Mouse (Mus musculus) spleen, adult 2 months (tissue): ENCODE measurements around the gene Pgam1. TPM values are rescaled to one million over a fixed set of nuclear protein-coding genes. Genes with fewer than 3 reads are reported as not detected.

ENCODE experiments used
- DNase-seq, 2 experiments: peaks; one replicate each; pipeline versions ENCODE4 v3.0.0 to v3.0.0-alpha.2; 2012 to 2021; ENCODE audit warnings: low spot score in 2 of 2, low read depth in 1 of 2
- H3K27ac ChIP-seq: fragments of 200-500 bp; 2 replicates; pipeline ENCODE4 v1.5.1; 2012; ENCODE audit warnings: low read length, inconsistent platforms; ENCODE audit not compliant: insufficient read depth
- H3K27me3 ChIP-seq: fragments of 200-500 bp; 2 replicates; pipeline ENCODE4 v1.6.1; 2012; ENCODE audit warnings: mild to moderate bottlenecking, moderate library complexity, low read length, inconsistent platforms; ENCODE audit not compliant: control insufficient read depth, insufficient read depth
- H3K36me3 ChIP-seq: fragments of 200-500 bp; 2 replicates; pipeline ENCODE4 v1.6.1; 2012; ENCODE audit warnings: mild to moderate bottlenecking, low read length, inconsistent platforms; ENCODE audit not compliant: control insufficient read depth, insufficient read depth
- H3K4me1 ChIP-seq: fragments of 200-500 bp; 2 replicates; pipeline ENCODE4 v1.6.1; 2011; ENCODE audit warnings: inconsistent platforms; ENCODE audit not compliant: control insufficient read depth, insufficient read depth, insufficient read length
- H3K4me3 ChIP-seq: fragments of 200-500 bp; 2 replicates; pipeline ENCODE4 v1.5.1; 2011; ENCODE audit warnings: mild to moderate bottlenecking, inconsistent platforms; ENCODE audit not compliant: insufficient read depth, insufficient read length; ENCODE audit errors: extremely low read depth
- CTCF ChIP-seq: fragments of 200-500 bp; IDR thresholded peaks from 2 replicates; pipeline ENCODE4 v1.5.1; 2011; ENCODE audit warnings: mild to moderate bottlenecking, inconsistent platforms; ENCODE audit not compliant: insufficient read depth, insufficient read length, insufficient replicate concordance; ENCODE audit errors: extremely low read depth
- POLR2A ChIP-seq: fragments of 200-500 bp; IDR thresholded peaks from 2 replicates; pipeline ENCODE4 v1.6.1; 2011; ENCODE audit warnings: low read depth, low read length, inconsistent platforms
- WGBS: fragments of 180-500 bp; shearing (Covaris S2); methylation state at CpG from one replicate; pipeline ENCODE4 v1.1.7; 2018; 5-methylcytosine and 5-hydroxymethylcytosine counted together
- polyA plus RNA-seq: library from polyadenylated mRNA; depleted of rRNA; stranded (reverse); fragments of >200 nt; gene quantifications from 2 replicates; pipeline ENCODE4 v1.2.3, GENCODE M21; 2012

Gene Pgam1
- polyA plus RNA-seq, 1 experiment, result 62.8 TPM

- no peak for DNase-seq
Observed at GRCm38 (mm10) chr19:41901696-41902095, 10.0 kb upstream of the Pgam1 start.

GRCm38 (mm10) chr19:41902848-41903593 lies 8.7 kb upstream of the Pgam1 start:
- Histone ChIP-seq H3K27me3 (no peaks in the 10 kb centered on the region), H3K36me3 (no peaks in the 10 kb centered on the region), H3K4me3 (no peak overlapping the region), H3K4me1 (peaks cover 6% of the 10 kb centered on the region; the same call in 1 of the 2 replicates), H3K27ac (no peak overlapping the region)
- no peak for DNase-seq
- TF ChIP-seq POLR2A, result no peak
- no peak for TF ChIP-seq CTCF
- 30% methylated on average over 10 of the region's 10 CpGs for WGBS

More at GRCm38 (mm10) chr19:41901696-41902095, 10.0 kb upstream of the Pgam1 start:
- Histone ChIP-seq H3K4me1 (peaks cover 6% of the 10 kb centered on the region; the same call in 1 of the 2 replicates), H3K4me3 (no peak overlapping the region), H3K27me3 (no peaks in the 10 kb centered on the region), H3K36me3 (no peaks in the 10 kb centered on the region), H3K27ac (no peak overlapping the region)
- WGBS, result 53% methylated on average over 2 of the region's 2 CpGs
- TF ChIP-seq CTCF (no peak), POLR2A (no peak)

GRCm38 (mm10) chr19:41905246-41905645 lies 6.5 kb upstream of the Pgam1 start:
- WGBS, result 88% methylated on average over 2 of the region's 2 CpGs
- Histone ChIP-seq H3K4me1 (peaks cover 4% of the 10 kb centered on the region; the same call in 1 of the 2 replicates), H3K27me3 (no peaks in the 10 kb centered on the region), H3K36me3 (no peaks in the 10 kb centered on the region), H3K4me3 (no peak overlapping the region), H3K27ac (no peak overlapping the region)
- no peak for TF ChIP-seq CTCF
- TF ChIP-seq POLR2A, result no peak
- no peak for DNase-seq

- no peaks in the 10 kb centered on the region for H3K36me3 ChIP-seq
- H3K27me3 ChIP-seq, result no peaks in the 10 kb centered on the region
- TF ChIP-seq CTCF (no peak), POLR2A (no peak)
- H3K4me1 ChIP-seq, result no peaks in the 10 kb centered on the region
- WGBS, result 64% methylated on average over 6 of the region's 6 CpGs
- no peak overlapping the region for H3K27ac ChIP-seq
- H3K4me3 ChIP-seq, result no peak overlapping the region
- no peak for DNase-seq
Observed at GRCm38 (mm10) chr19:41906311-41907078, 5.2 kb upstream of the Pgam1 start.

GRCm38 (mm10) chr19:41907079-41907760 lies 4.5 kb upstream of the Pgam1 start:
- Histone ChIP-seq H3K36me3 (no peaks in the 10 kb centered on the region), H3K27ac (no peak overlapping the region), H3K4me3 (no peak overlapping the region), H3K4me1 (no peaks in the 10 kb centered on the region), H3K27me3 (no peaks in the 10 kb centered on the region)
- no peak for DNase-seq
- TF ChIP-seq CTCF (no peak), POLR2A (no peak)
- 70% methylated on average over 8 of the region's 8 CpGs for WGBS

- Histone ChIP-seq H3K4me1 (peaks cover 2% of the 10 kb centered on the region; the same call in 1 of the 2 replicates), H3K27me3 (no peaks in the 10 kb centered on the region), H3K4me3 (no peak overlapping the region), H3K36me3 (no peaks in the 10 kb centered on the region), H3K27ac (no peak overlapping the region)
- WGBS, result 97% methylated on average over 3 of the region's 3 CpGs
- no peak for TF ChIP-seq POLR2A
- no peak for TF ChIP-seq CTCF
- DNase-seq, result no peak
Observed at GRCm38 (mm10) chr19:41908736-41909135, 3.0 kb upstream of the Pgam1 start.

- TF ChIP-seq CTCF, result no peak
- no peak for TF ChIP-seq POLR2A
- Histone ChIP-seq H3K4me3 (no peak overlapping the region), H3K27me3 (no peaks in the 10 kb centered on the region), H3K4me1 (peaks cover 2% of the 10 kb centered on the region; the same call in 1 of the 2 replicates), H3K27ac (no peak overlapping the region), H3K36me3 (no peaks in the 10 kb centered on the region; the same call in 1 of the 2 replicates)
- 90% methylated on average over 2 of the region's 2 CpGs for WGBS
- DNase-seq, result no peak
Observed at GRCm38 (mm10) chr19:41910396-41910795, 1.3 kb upstream of the Pgam1 start.
